Mouse (Mus musculus): ENCODE data around the gene Abo. TPM values are rescaled to one million over a fixed set of nuclear protein-coding genes. Genes with fewer than 3 reads are reported as not detected.

Gene Abo
- polyA plus RNA-seq, 1 experiment = not detected

- H3K27ac ChIP-seq (ENCODE audit: insufficient read depth, low read depth, low read length) = peak overlapping the region; percentile 77
- H3K27me3 ChIP-seq (replicated peaks; ENCODE audit: control insufficient read depth, insufficient read depth, low read length) = no peaks in the 10 kb centered on the region
- H3K36me3 ChIP-seq (ENCODE audit: control insufficient read depth, insufficient read depth, low read length) = peaks cover 4% of the 10 kb centered on the region; the same call in 1 of the 2 replicates
- H3K4me1 ChIP-seq (ENCODE audit: control insufficient read depth, insufficient read depth, low read length) = peaks cover 6% of the 10 kb centered on the region; the same call in 1 of the 2 replicates
- TF ChIP-seq POLR2A (IDR thresholded peaks at IDR 0.05; ENCODE audit: low read depth, low read length) (no peak), CTCF (conservative IDR thresholded peaks at IDR 0.05; ENCODE audit: insufficient read depth, insufficient read length, low read depth, low read length) (no peak)
- H3K4me3 ChIP-seq (ENCODE audit: insufficient read depth, low read depth, low read length) = peak overlapping the region; percentile 82
- DNase-seq = no peak
Observed at GRCm38 (mm10) chr2:26909387-26909784, 44.6 kb upstream of the Abo start.

GRCm38 (mm10) chr2:26908710-26909386 is 44.1 kb upstream of the Abo start:
- no peak overlapping the region for H3K4me3 ChIP-seq (ENCODE audit: insufficient read depth, low read depth, low read length)
- no peak for DNase-seq
- H3K27me3 ChIP-seq (replicated peaks; ENCODE audit: control insufficient read depth, insufficient read depth, low read length) = no peaks in the 10 kb centered on the region
- 72% methylated on average over 18 of the region's 18 CpGs for WGBS
- no peak overlapping the region for H3K27ac ChIP-seq (ENCODE audit: insufficient read depth, low read depth, low read length)
- peaks cover 8% of the 10 kb centered on the region for H3K4me1 ChIP-seq (ENCODE audit: control insufficient read depth, insufficient read depth, low read length)
- TF ChIP-seq CTCF (conservative IDR thresholded peaks at IDR 0.05; ENCODE audit: insufficient read depth, insufficient read length, low read depth, low read length) (no peak), POLR2A (IDR thresholded peaks at IDR 0.05; ENCODE audit: low read depth, low read length) (no peak)
- H3K36me3 ChIP-seq (ENCODE audit: control insufficient read depth, insufficient read depth, low read length) = peaks cover 4% of the 10 kb centered on the region; the same call in 1 of the 2 replicates

- Histone ChIP-seq H3K27ac (ENCODE audit: insufficient read depth, low read depth, low read length) (no peak overlapping the region), H3K36me3 (ENCODE audit: control insufficient read depth, insufficient read depth, low read length) (no peaks in the 10 kb centered on the region), H3K4me1 (ENCODE audit: control insufficient read depth, insufficient read depth, low read length) (peaks cover 14% of the 10 kb centered on the region), H3K27me3 (replicated peaks; ENCODE audit: control insufficient read depth, insufficient read depth, low read length) (no peaks in the 10 kb centered on the region), H3K4me3 (ENCODE audit: insufficient read depth, low read depth, low read length) (no peak overlapping the region)
- no peak for TF ChIP-seq POLR2A (IDR thresholded peaks at IDR 0.05; ENCODE audit: low read depth, low read length)
- peak; percentile 87 for TF ChIP-seq CTCF (conservative IDR thresholded peaks at IDR 0.05; ENCODE audit: insufficient read depth, insufficient read length, low read depth, low read length)
- DNase-seq = peak; percentile 71
- 8% methylated on average over 4 of the region's 4 CpGs for WGBS
Observed at GRCm38 (mm10) chr2:26907109-26907508, 42.3 kb upstream of the Abo start.

- TF ChIP-seq POLR2A (IDR thresholded peaks at IDR 0.05; ENCODE audit: low read depth, low read length) = no peak
Observed at GRCm38 (mm10) chr2:26906431-26906830, 41.7 kb upstream of the Abo start.

GRCm38 (mm10) chr2:26905936-26906335 is 41.2 kb upstream of the Abo start:
- DNase-seq = no peak
- H3K4me3 ChIP-seq (ENCODE audit: insufficient read depth, low read depth, low read length) = no peak overlapping the region
- no peak overlapping the region for H3K27ac ChIP-seq (ENCODE audit: insufficient read depth, low read depth, low read length)
- WGBS = 89% methylated on average over 2 of the region's 2 CpGs
- peaks cover 20% of the 10 kb centered on the region for H3K4me1 ChIP-seq (ENCODE audit: control insufficient read depth, insufficient read depth, low read length)
- no peaks in the 10 kb centered on the region for H3K36me3 ChIP-seq (ENCODE audit: control insufficient read depth, insufficient read depth, low read length)
- no peaks in the 10 kb centered on the region for H3K27me3 ChIP-seq (replicated peaks; ENCODE audit: control insufficient read depth, insufficient read depth, low read length)
- TF ChIP-seq CTCF (conservative IDR thresholded peaks at IDR 0.05; ENCODE audit: insufficient read depth, insufficient read length, low read depth, low read length) (no peak), POLR2A (IDR thresholded peaks at IDR 0.05; ENCODE audit: low read depth, low read length) (no peak)

More at GRCm38 (mm10) chr2:26906431-26906830, 41.7 kb upstream of the Abo start:
- H3K27ac ChIP-seq (ENCODE audit: insufficient read depth, low read depth, low read length) = no peak overlapping the region
- DNase-seq = no peak
- H3K4me1 ChIP-seq (ENCODE audit: control insufficient read depth, insufficient read depth, low read length) = peaks cover 20% of the 10 kb centered on the region
- WGBS = 94% methylated on average over 3 of the region's 3 CpGs
- H3K4me3 ChIP-seq (ENCODE audit: insufficient read depth, low read depth, low read length) = no peak overlapping the region
- H3K36me3 ChIP-seq (ENCODE audit: control insufficient read depth, insufficient read depth, low read length) = no peaks in the 10 kb centered on the region
- H3K27me3 ChIP-seq (replicated peaks; ENCODE audit: control insufficient read depth, insufficient read depth, low read length) = no peaks in the 10 kb centered on the region

- H3K27me3 ChIP-seq (replicated peaks; ENCODE audit: control insufficient read depth, insufficient read depth, low read length) = no peaks in the 10 kb centered on the region
- no peaks in the 10 kb centered on the region for H3K36me3 ChIP-seq (ENCODE audit: control insufficient read depth, insufficient read depth, low read length)
- no peak for TF ChIP-seq CTCF (conservative IDR thresholded peaks at IDR 0.05; ENCODE audit: insufficient read depth, insufficient read length, low read depth, low read length)
- TF ChIP-seq POLR2A (IDR thresholded peaks at IDR 0.05; ENCODE audit: low read depth, low read length) = no peak
- peak overlapping the region; percentile 68 for H3K27ac ChIP-seq (ENCODE audit: insufficient read depth, low read depth, low read length)
- no peak for DNase-seq
- 8% methylated on average over 7 of the region's 7 CpGs for WGBS
- H3K4me3 ChIP-seq (ENCODE audit: insufficient read depth, low read depth, low read length) = peak overlapping the region; percentile 91
- H3K4me1 ChIP-seq (ENCODE audit: control insufficient read depth, insufficient read depth, low read length) = peaks cover 17% of the 10 kb centered on the region
Observed at GRCm38 (mm10) chr2:26903311-26903710, 38.5 kb upstream of the Abo start.

- Histone ChIP-seq H3K4me3 (ENCODE audit: insufficient read depth, low read depth, low read length) (peak within 1 kb of the TSS; percentile 91), H3K27me3 (replicated peaks; ENCODE audit: control insufficient read depth, insufficient read depth, low read length) (no peaks in the 10 kb centered on the region), H3K36me3 (ENCODE audit: control insufficient read depth, insufficient read depth, low read length) (no peaks in the 10 kb centered on the region; the same call in 1 of the 2 replicates), H3K4me1 (ENCODE audit: control insufficient read depth, insufficient read depth, low read length) (peaks cover 17% of the 10 kb centered on the region), H3K27ac (ENCODE audit: insufficient read depth, low read depth, low read length) (peak within 1 kb of the TSS; percentile 77)
- TF ChIP-seq CTCF (conservative IDR thresholded peaks at IDR 0.05; ENCODE audit: insufficient read depth, insufficient read length, low read depth, low read length) (0 out of 2 replicates have a peak, but pooled peaks have one; percentile 0), POLR2A (IDR thresholded peaks at IDR 0.05; ENCODE audit: low read depth, low read length) (peak; percentile 32)
- peak; percentile 99 for DNase-seq
- WGBS = under 1% methylated on average over 41 of the region's 41 CpGs
Observed at GRCm38 (mm10) chr2:26902467-26903220, 37.9 kb upstream of the Abo start, which contains the start of gene Surf6. Gene Surf6, minus strand, starts transcription at chr2:26902879.
